Mouse (Mus musculus) embryonic fibroblast, embryonic 13.5 days (primary cell): ENCODE data around the gene Pef1.

Experiments
- CTCF ChIP-seq: IDR thresholded peaks from 2 replicates; pipeline ENCODE4 v1.5.1; 2011; ENCODE audit warnings: mild to moderate bottlenecking, control low read depth, low read length, moderate library complexity, borderline replicate concordance; ENCODE audit not compliant: insufficient read depth
- POLR2A ChIP-seq: IDR thresholded peaks from 2 replicates; pipeline ENCODE4 v1.6.1; 2011; ENCODE audit warnings: low read depth, mild to moderate bottlenecking, control low read depth, low read length, moderate library complexity

GRCm38 (mm10) chr4:130056011-130056322, 46.4 kb upstream of the Pef1 start:
- no peak for TF ChIP-seq POLR2A
- TF ChIP-seq CTCF = no peak
